Mouse (Mus musculus) ovary, adult 10 weeks (tissue): ENCODE results near the gene Grin2c. TPM values are rescaled to one million over a fixed set of nuclear protein-coding genes. Genes with fewer than 3 reads are reported as not detected.

Experiments used
- polyA plus RNA-seq: library from polyadenylated mRNA; stranded (reverse); fragments of 350-450 nt; fragmentation: Illumina TruSeq; extraction: RNeasy Lipid Tissue Mini Kit (QIAGEN cat#74804); gene quantifications from one replicate; pipeline ENCODE4 v1.2.3, GENCODE M21; 2014

Gene Grin2c
- polyA plus RNA-seq: not detected

GRCm38 (mm10) chr11:115267061-115267883 is at the start of gene Grin2c:
Gene Grin2c (minus strand): TSS chr11:115267243.

GRCm38 (mm10) chr11:115306863-115307262 is 39.8 kb upstream of the Grin2c start, which contains the start of gene Otop2:
Gene Otop2 (plus strand): TSS chr11:115307163.

GRCm38 (mm10) chr11:115297214-115297826 is 30.3 kb upstream of the Grin2c start, which contains the start of gene Fads6:
Gene Fads6 (minus strand): TSS chr11:115297663.

GRCm38 (mm10) chr11:115276780-115277603 is 9.9 kb upstream of the Grin2c start, which contains the start of gene Fdxr:
Gene Fdxr (minus strand): TSS chr11:115277050.

Other genes starting within 250 kb of the Grin2c start
- gene Cd300ld4, start 240.2 kb downstream of the Grin2c start, polyA plus RNA-seq: not detected
- gene Cd300ld5, start 229.5 kb downstream of the Grin2c start, polyA plus RNA-seq: 4.1 TPM
- 4.1 TPM for gene Cd300ld3, start 218.8 kb downstream of the Grin2c start, polyA plus RNA-seq
- 0.63 TPM for gene Cd300e, start 205.1 kb downstream of the Grin2c start, polyA plus RNA-seq
- gene Rab37, start 175.8 kb downstream of the Grin2c start, polyA plus RNA-seq: 0.60 TPM
- gene Cd300lf, start 133.3 kb downstream of the Grin2c start, polyA plus RNA-seq: 0.48 TPM
- gene Slc9a3r1, start 103.9 kb downstream of the Grin2c start, polyA plus RNA-seq: 8.0 TPM
- 0.71 TPM for gene Tmem104, start 79.8 kb downstream of the Grin2c start, polyA plus RNA-seq
- gene Nat9, start 79.4 kb downstream of the Grin2c start, polyA plus RNA-seq: 0.74 TPM
- 11.9 TPM for gene Fdxr, start 9.8 kb upstream of the Grin2c start, polyA plus RNA-seq
- gene Fads6, start 30.4 kb upstream of the Grin2c start, polyA plus RNA-seq: 13.5 TPM
- not detected for gene Otop2, start 39.9 kb upstream of the Grin2c start, polyA plus RNA-seq
- gene Ush1g, start 54.8 kb upstream of the Grin2c start, polyA plus RNA-seq: 0.60 TPM
- not detected for gene Otop3, start 67.5 kb upstream of the Grin2c start, polyA plus RNA-seq
- 1.3 TPM for gene Hid1, start 100.5 kb upstream of the Grin2c start, polyA plus RNA-seq
- 0.46 TPM for gene Cdr2l, start 114.7 kb upstream of the Grin2c start, polyA plus RNA-seq
- gene Mrpl58, start 136.5 kb upstream of the Grin2c start, polyA plus RNA-seq: 5.3 TPM
- gene Atp5h, start 152.7 kb upstream of the Grin2c start, polyA plus RNA-seq: 364 TPM
- 21.3 TPM for gene Kctd2, start 152.9 kb upstream of the Grin2c start, polyA plus RNA-seq
- gene Trim80, start 173.3 kb upstream of the Grin2c start, polyA plus RNA-seq: not detected
- not detected for gene Slc16a5, start 195.2 kb upstream of the Grin2c start, polyA plus RNA-seq
- 0.86 TPM for gene Armc7, start 208.4 kb upstream of the Grin2c start, polyA plus RNA-seq
- 0.63 TPM for gene Nt5c, start 224.6 kb upstream of the Grin2c start, polyA plus RNA-seq
- gene Jpt1, start 247.1 kb upstream of the Grin2c start, polyA plus RNA-seq: 20.2 TPM